Mouse (Mus musculus): ENCODE measurements at regions not wholly inside any gene's neighbourhood (a gene's known extent, or its start where the extent isn't known, plus 50 kb on each side); places are given as distances from the start of the nearest gene placed in this dataset.

DNA sequence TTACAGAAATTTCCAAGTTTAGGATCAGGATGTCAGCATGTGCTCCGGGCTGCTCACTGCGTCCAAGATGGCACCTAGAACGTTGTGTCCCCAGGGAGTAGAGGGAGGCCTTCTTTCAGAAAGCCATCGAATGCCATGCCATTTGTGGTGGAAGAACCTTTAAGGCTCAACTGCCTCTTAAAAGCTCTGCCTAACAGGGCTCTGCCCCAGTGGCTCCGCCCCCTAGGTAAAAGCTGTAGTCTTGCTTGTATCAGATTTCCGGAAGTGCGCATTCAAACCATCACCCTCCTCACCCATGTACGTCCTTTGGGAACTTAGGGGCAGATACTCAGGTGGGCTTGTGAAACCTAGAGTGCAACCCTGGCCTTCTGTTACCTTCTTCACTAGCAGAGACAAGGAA, 54.0 kb upstream of the Psmd7 start:
- no peak for DNase-seq (ENCODE audit: low spot score in 2 of 2)

DNA sequence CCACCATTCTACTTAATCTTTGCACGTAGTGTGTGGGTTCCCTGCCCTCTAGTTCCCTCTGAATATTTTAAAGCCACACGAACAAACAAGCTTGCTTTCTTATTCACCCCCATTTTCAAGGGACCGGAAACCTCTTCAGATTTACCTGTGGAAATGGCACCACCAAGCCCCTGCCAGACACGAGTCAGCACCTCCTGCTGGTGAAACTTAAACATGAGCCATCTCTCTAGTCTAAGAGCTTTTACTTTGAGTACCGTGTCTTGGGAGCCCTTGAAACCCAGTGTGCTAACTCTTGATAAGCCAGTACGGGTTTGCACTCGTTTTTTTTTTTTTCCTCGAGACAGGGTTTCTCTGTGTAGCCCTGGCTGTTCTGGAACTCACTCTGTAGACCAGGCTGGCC, 59.7 kb upstream of the Psmd7 start:
- DNase-seq (ENCODE audit: low spot score in 2 of 2), result no peak

DNA sequence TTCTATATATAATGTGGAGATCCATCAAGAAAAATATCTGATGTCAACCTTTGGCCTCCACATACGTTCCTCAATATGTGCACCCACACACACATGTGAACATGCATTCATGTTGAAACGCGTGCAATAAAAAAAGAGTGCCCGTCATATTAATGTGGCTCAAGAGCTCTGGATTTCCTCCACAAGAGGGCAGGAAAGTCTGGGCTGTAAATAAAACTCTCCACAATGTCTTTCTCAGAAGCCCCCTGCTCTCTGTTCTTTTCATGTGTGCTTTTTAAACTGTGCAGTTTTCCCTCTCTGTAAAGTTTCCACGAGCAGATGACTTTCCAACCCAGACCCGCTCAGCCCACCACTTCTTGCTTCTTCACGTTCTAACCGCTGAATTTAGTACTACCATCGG, 62.0 kb upstream of the Psmd7 start:
- DNase-seq (ENCODE audit: low spot score in 2 of 2), result no peak

DNA sequence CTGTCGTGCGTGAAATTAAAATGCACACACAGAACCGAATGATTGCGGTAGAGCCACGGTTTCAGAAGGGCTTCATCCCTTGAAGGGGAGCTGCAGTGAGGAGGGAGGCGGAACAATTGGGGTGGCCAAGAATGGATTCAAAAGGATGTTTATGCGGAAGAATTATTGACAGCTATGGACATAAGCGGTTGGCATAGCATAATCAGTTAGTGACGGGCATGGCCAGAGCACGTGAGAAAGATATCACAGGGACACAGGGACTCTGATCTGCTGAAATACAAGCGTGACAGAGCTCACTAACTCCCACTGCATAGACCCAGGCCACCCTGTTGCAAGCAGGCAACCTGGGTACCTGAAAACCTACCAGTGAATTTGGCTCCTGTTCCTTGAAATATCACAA, 63.2 kb upstream of the Psmd7 start:
- DNase-seq (ENCODE audit: low spot score in 2 of 2), result no peak

DNA sequence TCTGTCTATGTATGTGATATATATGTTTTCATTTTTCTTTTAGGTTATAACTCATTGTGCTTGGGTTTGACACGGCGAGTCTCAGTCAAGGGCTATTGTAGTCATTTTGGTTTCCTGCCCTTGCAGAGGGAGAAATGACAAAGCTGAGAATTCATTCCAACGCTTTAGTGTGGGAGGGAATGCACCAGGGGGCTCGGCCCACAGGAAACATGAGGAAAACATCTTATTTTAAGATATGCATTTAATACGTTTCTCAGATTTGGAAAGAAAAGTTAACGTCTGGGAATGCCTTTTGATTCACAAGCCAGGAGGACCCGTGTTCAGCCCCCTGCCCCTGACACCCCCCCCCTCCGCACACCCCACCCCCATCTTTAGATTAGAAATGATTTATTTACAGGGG, 64.0 kb upstream of the Psmd7 start:
- DNase-seq (ENCODE audit: low spot score in 2 of 2), result no peak

DNA sequence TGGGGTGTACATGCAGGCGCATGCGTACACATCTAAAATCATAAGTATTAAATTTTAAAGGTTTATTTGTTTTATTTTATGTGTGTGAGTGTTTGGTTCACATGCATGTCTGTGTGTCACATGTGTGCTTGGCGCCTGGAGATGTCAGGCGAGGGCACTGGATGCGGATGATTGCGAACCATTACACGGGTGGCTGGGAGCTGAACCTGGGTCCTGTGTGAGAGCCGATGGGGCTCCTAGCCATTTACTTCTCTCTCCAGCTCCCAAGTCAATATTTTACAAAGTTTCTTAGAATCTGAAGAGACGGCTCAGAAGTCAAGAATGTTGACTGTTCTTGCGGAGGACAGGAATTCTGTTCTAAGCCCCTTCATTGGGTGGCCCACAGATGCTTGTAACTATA, 65.4 kb upstream of the Psmd7 start:
- no peak for DNase-seq (ENCODE audit: low spot score in 2 of 2)

DNA sequence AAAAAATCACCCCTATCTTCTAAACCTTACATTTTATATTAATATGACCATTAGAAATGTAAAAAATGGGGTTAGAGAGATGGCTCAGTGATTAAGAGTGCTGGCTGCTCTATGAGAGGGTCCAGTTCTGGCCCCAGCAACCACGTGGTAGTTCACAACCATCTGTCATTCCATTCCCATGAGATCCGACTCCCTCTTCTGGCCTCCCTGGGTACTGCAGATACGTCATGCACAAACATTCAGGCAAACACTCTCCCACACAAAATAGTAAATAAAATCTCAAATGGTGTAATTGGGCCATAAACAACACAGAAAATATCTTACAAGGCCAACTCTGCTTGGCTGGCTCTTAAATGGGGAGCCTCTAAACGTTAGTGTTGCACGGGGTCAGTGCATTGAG, 68.4 kb upstream of the Psmd7 start:
- no peak for DNase-seq (ENCODE audit: low spot score in 2 of 2)

DNA sequence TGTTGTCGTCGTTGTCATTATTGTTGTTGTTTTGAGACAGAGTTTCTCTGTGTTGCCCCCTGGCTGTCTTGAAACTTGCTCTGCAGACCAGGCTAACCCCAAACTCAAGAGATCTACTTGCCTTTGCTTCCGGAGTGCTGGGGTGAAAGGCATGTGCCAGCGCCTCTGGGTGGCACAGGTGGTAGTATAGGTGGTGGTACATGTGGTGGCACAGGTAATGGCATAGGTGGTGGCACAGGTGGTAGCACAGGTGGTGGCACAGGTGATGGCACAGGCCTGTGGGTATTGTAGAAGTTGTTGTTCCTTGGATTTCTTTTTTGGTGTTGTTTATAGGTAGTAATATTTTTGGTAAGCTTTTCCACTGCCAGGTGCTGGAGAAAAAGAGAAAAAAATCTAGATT, 69.5 kb upstream of the Psmd7 start:
- DNase-seq (ENCODE audit: low spot score in 2 of 2), result no peak

DNA sequence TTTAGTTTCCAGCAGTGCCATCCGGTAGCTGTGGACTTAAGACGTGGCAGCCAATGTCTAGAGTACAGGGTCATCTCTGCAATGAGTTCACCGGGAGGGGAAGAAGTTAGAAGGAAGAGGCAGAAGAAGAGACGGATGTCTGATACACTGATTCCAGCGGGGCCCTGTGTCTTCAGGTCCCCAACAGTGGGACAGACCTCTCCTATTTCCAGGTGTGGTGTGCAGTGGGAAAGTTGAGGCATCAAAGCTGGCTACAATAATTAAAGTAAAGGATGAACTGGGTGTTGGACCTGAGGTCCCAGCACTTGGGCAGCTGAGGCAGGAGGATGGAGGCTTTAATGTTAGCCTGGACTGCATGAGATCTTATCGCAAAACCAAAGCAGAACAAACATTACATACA, 70.1 kb upstream of the Psmd7 start:
- DNase-seq (ENCODE audit: low spot score in 2 of 2), result no peak

DNA sequence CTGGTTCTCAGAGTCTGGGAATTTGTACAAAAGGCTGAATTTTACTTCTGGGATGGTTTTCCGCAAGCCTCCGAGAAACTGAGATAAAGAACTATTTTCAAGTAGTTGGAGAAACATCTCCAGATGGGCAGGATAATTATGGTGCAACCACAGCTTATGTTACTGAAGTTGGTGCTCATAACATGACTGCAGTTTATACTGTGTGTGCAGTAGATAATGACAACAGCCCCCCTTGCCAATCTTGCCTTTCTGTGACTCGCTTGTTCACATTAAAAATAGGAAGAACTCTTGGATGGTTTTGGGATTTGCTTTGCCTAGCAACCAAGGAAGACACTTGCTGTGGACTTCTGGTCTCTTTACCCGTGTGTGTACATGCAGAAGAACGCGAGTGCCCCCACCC, 72.4 kb upstream of the Psmd7 start:
- no peak for DNase-seq (ENCODE audit: low spot score in 2 of 2)

DNA sequence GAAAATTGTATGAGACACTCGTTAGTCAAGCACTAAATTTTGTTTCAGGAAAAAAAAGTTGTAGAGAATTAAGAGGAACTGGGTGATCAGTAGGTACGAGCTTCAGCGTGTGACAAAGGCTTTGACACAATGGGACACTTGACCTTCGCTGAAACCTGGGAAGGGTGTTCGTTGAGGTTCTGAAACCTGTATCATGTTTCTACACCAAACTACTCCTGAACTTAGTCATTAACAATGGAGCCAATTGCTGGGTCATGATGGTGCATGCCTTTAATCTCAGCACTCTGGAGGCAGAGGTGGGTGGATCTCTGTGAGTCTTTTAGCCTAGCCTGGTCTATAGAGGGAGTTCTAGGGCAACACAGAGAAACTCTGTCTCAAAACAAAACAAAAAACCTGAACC, 81.3 kb upstream of the Psmd7 start:
- no peak for DNase-seq (ENCODE audit: low spot score in 2 of 2)

DNA sequence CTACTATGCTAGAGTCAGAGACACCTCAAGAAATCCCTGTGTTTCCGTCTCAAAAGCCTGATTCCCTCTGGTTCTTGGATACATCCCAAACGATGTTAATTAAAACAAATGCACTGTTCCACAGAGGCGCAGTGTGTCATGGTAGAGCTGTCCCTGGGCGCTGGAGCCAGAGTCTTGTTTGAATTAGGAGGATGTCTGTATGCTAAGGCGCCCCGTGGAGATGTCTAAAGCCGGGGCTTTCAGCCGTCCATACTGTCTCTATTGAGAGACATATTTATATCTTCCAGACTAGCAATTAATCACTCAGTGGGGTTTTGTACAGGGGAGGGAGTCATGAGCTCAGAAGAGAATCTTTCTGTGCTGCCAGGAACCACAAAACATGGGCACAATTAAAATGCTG, 83.2 kb upstream of the Psmd7 start:
- no peak for DNase-seq (ENCODE audit: low spot score in 2 of 2)

DNA sequence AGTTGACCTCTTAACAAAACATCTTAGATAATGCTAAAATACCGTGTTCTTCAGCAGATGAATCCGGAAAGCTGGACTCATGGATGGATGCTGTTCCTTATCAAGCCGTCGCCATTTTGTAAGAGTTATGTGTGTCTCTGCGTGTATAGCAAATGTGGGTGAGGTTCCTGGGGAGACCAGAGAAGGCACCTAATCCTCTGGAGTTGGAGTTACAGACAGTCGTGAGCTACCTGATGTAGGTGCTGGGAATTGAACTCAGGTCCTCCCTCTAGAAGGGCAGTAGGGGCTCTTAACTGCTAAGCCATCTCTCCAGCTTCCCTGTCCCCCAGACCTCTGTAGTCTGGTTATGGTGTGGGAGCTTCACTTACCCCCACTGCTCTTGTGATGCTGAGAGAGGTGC, 84.4 kb upstream of the Psmd7 start:
- no peak for DNase-seq (ENCODE audit: low spot score in 2 of 2)

DNA sequence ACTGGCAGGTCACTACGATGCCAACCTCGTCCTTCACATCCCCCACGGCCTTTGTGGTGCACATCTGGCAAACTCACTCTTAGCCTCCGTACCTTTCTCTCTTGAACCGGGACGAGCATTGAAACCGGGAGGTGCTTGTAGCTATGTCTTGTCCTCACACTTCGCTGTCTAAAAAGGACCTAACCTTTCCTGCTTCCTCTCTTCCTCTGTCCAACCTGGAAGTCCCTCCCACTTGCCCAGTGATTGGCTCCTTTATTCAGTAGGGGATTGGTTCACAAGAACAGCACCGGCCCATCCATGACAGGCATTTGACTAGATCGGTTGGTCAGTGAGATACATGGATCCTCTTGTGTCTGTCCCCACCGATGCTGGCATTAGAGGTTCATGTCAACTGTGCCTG, 93.8 kb upstream of the Psmd7 start:
- DNase-seq (ENCODE audit: low spot score in 2 of 2), result no peak

DNA sequence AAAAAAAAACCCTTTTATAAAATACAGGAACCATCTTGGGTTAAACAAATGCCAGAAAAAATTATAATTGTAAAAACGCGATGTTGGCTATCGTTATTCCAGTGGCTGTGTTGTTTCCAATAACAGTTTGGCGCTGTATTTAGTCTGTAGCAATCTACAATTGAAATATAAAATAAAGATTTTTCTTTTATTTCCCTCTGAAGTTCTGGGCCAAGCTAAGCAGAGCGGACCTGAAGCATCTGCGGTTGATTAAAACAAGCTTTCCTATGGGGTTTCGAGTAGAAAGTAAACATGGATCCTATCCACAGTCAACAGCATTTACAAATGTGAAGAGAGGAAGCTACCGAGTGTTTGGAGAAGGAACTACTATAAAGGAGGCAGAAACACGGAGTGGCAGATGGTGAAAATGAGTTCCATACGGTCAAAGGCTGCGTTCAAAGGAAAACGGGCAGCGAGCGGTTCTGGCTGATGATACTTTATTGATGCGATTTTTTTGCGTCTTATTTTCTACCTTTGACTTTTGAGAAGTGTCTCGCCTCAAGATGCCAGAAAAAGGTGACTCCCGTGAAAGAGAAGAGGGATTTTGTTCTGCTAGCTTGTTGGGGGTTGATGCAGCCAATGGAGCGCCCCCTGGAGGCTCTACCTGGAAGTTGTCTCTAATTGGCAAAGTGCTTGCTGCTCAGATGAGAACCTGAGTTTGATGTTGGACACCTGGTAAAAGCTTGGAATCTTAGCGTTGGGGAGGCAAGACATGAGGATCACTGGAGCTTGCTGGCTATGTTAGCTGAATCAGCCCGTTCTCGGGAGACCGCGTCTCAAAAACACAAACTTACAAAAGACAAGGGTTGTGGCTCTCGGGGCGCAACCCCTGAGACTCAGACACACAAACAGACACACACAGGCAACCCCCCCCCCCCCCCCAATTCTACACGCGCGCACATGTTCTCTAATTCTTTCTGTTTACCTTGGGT, 96.7 kb upstream of the Psmd7 start:
- DNase-seq (ENCODE audit: low spot score in 2 of 2), result peak in 1 of 2 experiments; percentile 21

DNA sequence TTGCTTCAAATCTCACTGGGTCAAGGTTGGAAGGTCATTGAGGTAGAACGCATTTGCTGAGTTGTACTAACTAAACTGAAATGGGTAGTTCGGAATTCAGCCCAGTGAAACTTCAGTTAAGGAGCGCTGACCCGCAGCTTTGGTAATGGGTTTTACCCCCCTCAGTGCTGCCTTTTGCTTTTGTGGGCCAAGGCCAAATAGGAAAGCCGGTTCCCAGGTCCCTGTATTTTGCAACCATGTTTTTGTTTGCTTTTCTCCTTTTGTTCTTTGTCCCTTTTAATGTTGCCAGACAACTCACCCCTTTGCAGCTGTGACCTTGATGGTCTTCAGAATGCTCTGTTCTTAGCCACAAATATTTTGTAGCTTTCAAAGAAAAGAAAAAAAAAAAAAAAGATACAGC, 98.7 kb upstream of the Psmd7 start:
- DNase-seq (ENCODE audit: low spot score in 2 of 2), result no peak

DNA sequence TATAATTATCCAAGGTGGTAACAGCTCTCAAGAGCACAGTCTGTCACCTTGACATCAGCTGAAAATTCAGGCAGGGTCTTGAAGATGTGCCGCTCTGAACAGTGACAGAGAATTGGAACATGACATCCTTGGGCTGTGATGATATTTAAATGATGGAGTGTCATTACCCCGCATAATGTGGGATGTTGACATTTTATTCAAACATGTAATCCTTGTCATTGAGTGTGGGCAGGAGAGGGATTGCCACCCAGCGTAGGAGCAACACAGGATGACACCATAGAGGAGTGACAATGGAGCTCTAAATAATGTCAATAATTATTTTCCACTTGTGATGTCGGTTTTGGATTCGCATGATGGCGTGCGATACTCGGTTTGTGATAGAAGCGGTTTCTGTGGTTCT, 99.3 kb upstream of the Psmd7 start:
- no peak for DNase-seq (ENCODE audit: low spot score in 2 of 2)

DNA sequence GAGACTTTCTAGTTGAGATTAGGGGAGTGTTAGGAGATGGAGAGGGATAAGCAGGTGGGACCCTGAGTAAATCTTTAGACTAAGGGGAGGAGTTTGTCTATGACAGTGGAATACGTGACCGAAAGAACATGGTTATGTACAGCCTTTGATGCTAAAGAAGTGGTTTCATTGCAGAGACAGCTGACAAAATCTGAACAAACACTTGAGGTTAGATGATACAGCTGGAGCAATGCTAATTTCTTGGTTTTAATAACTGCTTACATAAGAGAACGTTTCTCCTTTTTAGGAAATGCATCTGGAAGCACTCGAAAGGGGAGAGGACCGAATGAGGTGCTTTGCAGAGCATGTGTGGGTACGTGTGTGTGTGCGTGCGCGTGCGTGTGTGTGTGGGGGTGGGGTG, 100.8 kb upstream of the Psmd7 start:
- no peak for DNase-seq (ENCODE audit: low spot score in 2 of 2)

DNA sequence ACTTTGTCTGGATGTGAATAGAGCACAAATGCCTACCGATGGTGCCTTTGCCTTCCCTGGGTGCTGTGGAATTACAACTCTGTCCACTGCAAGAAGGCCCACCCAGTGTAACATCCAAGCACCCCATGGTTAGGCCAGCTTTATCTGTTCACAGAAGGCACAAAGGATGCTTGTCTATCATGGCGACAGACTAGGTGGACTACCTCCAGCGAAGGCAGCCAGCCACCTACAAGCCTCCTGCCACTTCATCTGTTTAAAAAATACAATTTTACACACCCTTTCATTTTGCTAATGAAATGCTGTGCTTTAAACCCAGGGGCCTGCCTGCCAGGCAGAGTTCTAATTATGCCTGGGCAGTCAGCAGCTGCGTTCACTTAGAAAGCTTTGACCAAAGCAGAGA, 103.0 kb upstream of the Psmd7 start:
- DNase-seq (ENCODE audit: low spot score in 2 of 2), result no peak

DNA sequence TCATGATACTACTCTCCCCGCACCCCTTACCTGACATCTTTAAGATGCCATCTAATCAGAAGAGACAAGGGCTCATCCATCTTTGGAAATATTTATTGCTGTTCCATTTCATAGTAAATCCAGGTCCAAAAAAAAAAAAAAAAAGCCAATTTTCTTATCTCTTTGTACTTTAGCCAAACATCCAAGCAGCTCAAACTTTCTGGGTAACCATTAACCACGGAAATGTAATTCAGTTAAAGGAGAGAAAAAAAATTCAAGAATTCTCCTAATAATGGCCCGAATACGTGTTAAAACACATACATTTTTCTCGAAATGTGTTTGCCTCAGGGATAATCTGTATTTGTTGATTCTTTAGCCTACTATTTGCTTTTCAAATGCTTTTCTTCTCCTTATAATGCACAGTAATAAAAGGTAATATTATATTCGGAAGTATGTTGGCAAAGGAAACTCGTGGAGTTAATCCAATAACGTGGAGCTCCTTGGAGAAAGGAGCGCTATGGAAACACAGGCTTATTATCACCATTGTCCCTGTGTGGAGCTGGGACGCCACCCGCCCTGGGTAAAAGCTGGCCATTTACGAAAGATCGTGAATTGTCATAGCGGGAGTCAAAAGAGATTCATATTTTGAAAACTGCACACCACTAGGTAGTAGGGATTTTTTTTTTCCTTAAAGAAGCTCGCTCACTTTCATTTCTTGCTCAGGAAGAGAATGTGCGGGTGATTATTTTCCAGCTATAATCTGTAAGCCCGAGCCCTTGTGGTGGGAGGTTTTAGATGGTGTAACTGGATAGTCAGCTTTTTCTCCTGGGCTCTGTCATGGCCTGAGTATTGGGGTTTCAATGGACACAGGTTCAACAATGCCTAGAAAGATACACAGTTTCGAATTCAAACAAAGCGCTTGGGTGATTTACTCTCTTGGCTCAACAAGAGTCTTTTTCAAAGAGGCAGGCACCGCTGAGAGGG, 108.4 kb upstream of the Psmd7 start:
- no peak for DNase-seq (ENCODE audit: low spot score in 2 of 2)

DNA sequence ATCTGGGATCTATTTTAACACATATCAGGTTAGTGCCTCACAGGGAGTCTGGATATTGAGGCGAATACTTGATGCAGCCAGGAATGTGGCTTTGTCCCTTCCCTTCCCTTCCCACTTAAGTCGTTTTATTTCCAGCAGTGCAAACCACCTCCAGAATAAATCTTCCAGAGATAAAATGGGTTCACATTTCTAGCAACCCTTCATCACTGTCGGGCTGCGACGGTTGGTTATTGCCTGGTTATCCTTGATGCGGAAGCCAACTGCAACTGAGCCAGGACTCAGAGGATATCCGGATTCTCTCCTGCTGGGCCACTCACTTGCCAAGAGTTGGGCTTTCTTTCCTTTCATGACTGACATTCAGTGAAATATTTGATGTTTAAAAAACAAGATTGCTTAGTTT, 111.0 kb upstream of the Psmd7 start:
- peak in 1 of 2 experiments; percentile 23 for DNase-seq (ENCODE audit: low spot score in 2 of 2)

DNA sequence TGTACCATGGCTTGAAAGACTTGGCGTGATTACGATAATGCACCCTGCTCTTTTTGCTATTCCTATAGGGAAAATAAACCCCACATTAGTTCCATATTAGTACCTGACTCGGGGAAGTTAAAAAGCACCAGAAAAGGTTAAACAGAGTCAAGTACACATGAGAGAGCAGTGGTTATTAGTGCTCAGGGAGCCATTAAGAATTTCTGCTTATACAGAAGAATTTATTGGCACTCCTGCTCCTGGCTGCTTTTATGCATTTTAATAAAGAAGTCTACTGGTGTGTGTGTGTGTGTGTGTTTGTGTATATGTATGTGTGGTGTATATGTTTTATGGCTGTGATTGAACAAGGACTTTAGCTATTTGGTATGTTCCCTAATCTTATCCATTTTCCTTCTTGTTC, 111.5 kb upstream of the Psmd7 start:
- DNase-seq (ENCODE audit: low spot score in 2 of 2), result no peak

Measured in gastrocnemius, postnatal 4 days (tissue).